Mouse (Mus musculus) forebrain, embryonic 11.5 days (tissue): Measurements from ENCODE around the gene Prss8. TPM values are rescaled to one million over a fixed set of nuclear protein-coding genes. Genes with fewer than 3 reads are reported as not detected.
A peak's percentile ranks its signal among the peaks of the same experiment; 100 is the strongest.

ENCODE experiments used
- ATAC-seq: fragments of 200-750 bp; cut with Nextera tagmentation; replicated peaks from 2 replicates; pipeline ENCODE4 v1.8.0; 2017; ENCODE audit warnings: moderate TSS enrichment; ENCODE audit not compliant: low FRiP score
- DNase-seq: peaks from one replicate; pipeline ENCODE4 v3.0.0-alpha.2; 2017; ENCODE audit warnings: low spot score
- H3K27ac ChIP-seq: fragments of 300-500 bp; sonication (generic); 2 replicates; pipeline ENCODE4 v1.5.1; 2014; ENCODE audit warnings: low read depth, low read length
- H3K27me3 ChIP-seq: fragments of 300-500 bp; sonication (generic); 2 replicates; pipeline ENCODE4 v1.6.1; 2014; ENCODE audit warnings: mild to moderate bottlenecking, low read length, mixed read lengths; ENCODE audit not compliant: control insufficient read depth, insufficient read depth
- H3K36me3 ChIP-seq: fragments of 300-500 bp; sonication (generic); 2 replicates; pipeline ENCODE4 v1.6.1; 2014; ENCODE audit warnings: mild to moderate bottlenecking, low read length, moderate library complexity, mixed read lengths; ENCODE audit not compliant: control insufficient read depth, insufficient read depth
- H3K4me1 ChIP-seq: fragments of 300-500 bp; sonication (generic); replicated peaks from 2 replicates; pipeline ENCODE4 v1.6.1; 2014; ENCODE audit warnings: low read length, mixed read lengths; ENCODE audit not compliant: control insufficient read depth, insufficient read depth
- H3K4me2 ChIP-seq: fragments of 300-500 bp; sonication (generic); 2 replicates; pipeline ENCODE4 v1.6.1; 2014; ENCODE audit warnings: low read depth, mild to moderate bottlenecking, low read length, moderate library complexity, mixed read lengths; ENCODE audit not compliant: severe bottlenecking
- H3K4me3 ChIP-seq: fragments of 300-500 bp; sonication (generic); 2 replicates; pipeline ENCODE4 v1.5.1; 2014; ENCODE audit warnings: low read depth, low read length
- H3K9ac ChIP-seq: fragments of 300-500 bp; sonication (generic); 2 replicates; pipeline ENCODE4 v1.6.1; 2014; ENCODE audit warnings: low read length
- H3K9me3 ChIP-seq: fragments of 300-500 bp; sonication (generic); 2 replicates; pipeline ENCODE4 v1.6.1; 2016; ENCODE audit warnings: low read length, mixed read lengths; ENCODE audit not compliant: control insufficient read depth
- WGBS: fragments of 180-500 bp; shearing (Covaris S2); extraction: QIAGEN DNeasy Blood & Tissue Kit; methylation state at CpG from one replicate; pipeline ENCODE4 v1.1.7; 2014; 5-methylcytosine and 5-hydroxymethylcytosine counted together
- polyA plus RNA-seq: library from polyadenylated mRNA; unstranded; fragments of >200 nt; fragmentation: Nextera tagmentation; extraction: Ambion mirVana; gene quantifications from 2 replicates; pipeline ENCODE4 v1.2.1, GENCODE M21; 2014

Prss8 gene
- polyA plus RNA-seq, 1 experiment from 2014 or later = 1.8 TPM

DNA sequence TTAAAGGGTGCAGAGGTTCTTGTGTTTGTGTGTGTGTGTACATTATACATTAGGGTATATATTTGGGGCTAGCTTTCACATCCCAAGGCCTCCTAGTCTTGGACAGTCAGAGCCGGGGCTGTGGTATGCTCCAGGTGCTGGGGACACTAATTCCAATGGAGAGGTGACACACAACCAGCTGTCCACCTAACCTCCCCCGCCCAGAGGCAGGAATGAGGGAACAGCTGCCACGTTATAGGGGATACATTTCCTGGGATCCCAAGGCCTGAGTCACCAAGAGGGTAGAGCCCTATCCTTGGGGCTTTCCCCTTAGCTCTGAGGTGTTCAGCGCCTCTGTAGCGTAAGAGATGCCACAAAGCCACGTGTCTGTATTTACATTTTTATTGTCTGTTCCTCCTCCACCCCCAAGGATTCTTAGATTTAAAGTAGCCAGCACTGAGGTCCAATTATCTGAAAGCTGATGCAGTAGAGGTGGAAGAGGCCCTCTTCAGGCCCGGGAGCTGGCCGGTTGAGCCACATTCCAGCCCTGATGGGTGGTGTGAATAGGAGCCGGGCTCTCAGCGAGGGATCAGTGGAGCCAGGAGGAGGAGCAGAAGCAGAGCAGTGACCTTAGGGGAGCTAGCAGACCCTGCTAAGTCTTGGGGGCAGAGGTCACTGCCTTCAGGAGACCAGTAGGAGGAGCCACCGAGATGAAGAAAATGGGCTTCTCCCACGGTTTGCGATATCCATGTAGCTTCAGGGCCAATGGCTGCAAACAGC is 2.5 kb upstream of the Prss8 start:
- 16% methylated on average over 13 of the region's 13 CpGs for WGBS
- ATAC-seq (no peak), DNase-seq (peak; percentile 49)
- Histone ChIP-seq H3K4me3 (no peak overlapping the region), H3K4me1 (peaks cover 15% of the 10 kb centered on the region; the same call in 1 of the 2 replicates), H3K4me2 (no peak overlapping the region), H3K36me3 (no peaks in the 10 kb centered on the region), H3K27ac (no peak overlapping the region), H3K9ac (no peak overlapping the region; the same call in 1 of the 2 replicates), H3K9me3 (no peaks in the 10 kb centered on the region), H3K27me3 (peaks cover 5% of the 10 kb centered on the region)

DNA sequence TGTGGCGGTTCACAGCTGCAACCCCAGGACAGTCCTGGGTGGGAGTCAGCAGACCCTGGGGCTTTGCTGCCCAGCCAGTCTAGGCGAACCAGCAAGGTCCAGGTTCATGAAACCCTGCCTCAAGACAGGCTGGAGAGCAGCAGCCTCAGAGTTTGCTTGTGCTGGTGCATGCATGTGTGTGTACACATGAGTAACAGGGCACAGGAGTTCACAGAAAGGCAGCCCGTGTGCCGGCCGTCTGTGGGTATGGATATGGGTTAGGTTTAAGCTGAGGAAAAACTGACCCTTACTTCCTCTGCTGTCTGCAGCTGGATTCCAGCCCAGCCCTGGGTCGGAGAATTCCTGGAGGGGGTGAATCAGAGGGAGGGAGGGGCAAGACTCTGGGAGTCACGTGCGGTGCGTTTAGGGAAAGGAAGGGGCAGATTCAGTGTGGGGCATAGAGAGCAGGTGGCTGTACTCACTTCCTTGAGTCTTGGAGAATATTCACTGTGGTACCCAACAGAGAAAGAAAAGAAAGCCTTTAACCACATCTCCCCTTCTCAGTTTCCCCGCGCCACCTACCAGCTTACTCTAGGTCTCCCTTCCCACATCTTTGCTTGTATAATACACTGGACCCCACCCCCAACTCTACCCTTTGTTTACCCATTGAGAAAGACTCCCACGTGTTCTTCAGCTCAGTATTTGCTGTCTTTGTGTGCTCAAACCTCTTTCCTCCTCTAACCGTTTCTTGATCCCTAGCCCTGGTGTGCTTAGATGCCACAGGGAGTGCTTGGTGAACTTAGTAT is 1.6 kb upstream of the Prss8 start:
- H3K36me3 ChIP-seq = no peaks in the 10 kb centered on the region
- peaks cover 15% of the 10 kb centered on the region; the same call in 1 of the 2 replicates for H3K4me1 ChIP-seq
- no peak overlapping the region for H3K4me3 ChIP-seq
- DNase-seq (peak; percentile 53), ATAC-seq (no peak)
- H3K27ac ChIP-seq = no peak overlapping the region
- no peaks in the 10 kb centered on the region for H3K9me3 ChIP-seq
- H3K9ac ChIP-seq = no peak overlapping the region; the same call in 1 of the 2 replicates
- 29% methylated on average over 13 of the region's 13 CpGs for WGBS
- no peak overlapping the region for H3K4me2 ChIP-seq
- H3K27me3 ChIP-seq = peaks cover 5% of the 10 kb centered on the region

DNA sequence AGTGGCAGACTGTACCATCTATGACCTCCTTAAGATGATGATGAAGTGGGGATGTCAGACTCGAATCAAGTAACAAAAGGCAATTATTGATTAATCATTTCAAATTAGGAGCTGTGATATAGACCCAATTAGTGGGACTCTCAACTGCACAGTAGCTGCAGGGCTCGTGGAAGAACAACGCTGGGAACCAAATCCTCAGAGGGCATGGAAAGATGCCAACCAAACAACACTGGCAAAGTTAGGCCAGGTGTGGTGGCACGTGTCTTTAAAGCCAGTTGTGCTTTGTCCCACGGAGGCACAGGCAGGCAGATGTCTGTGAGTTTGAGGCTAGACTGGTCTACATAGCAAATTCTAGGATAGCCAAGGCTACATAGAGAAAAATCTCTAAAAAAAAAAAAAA is 732 bp upstream of the Prss8 start:
- DNase-seq (no peak), ATAC-seq (no peak)
- 82% methylated on average over 5 of the region's 5 CpGs for WGBS
- Histone ChIP-seq H3K27me3 (peaks cover 5% of the 10 kb centered on the region), H3K9ac (no peak overlapping the region), H3K4me3 (no peak overlapping the region), H3K36me3 (no peaks in the 10 kb centered on the region; the same call in 1 of the 2 replicates), H3K4me2 (no peak overlapping the region), H3K27ac (no peak overlapping the region), H3K4me1 (peaks cover 12% of the 10 kb centered on the region; the same call in 1 of the 2 replicates), H3K9me3 (no peaks in the 10 kb centered on the region)

DNA sequence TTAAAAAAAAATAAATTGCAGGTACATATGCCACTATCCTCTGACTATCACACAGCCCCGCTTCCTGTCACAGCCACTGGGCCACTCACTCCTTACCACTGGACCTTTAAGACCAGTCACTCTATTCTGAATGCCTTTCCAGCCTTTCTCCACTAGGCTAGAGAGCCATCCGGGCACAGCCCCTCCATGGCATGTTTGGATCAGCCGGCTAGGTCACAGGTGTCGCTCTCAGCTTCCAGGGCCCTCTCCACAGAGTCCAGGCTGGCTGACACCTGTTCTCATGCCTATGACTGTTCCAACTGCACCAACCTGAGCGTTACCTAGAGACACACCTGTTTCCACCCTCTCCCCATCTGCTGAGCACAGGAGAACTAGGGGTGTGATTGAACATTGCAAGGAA is 1.3 kb downstream of the Prss8 start:
- DNase-seq (peak; percentile 50), ATAC-seq (no peak)
- H3K9ac ChIP-seq = no peak overlapping the region
- H3K9me3 ChIP-seq = no peaks in the 10 kb centered on the region
- H3K4me2 ChIP-seq = no peak overlapping the region
- peaks cover 9% of the 10 kb centered on the region; the same call in 1 of the 2 replicates for H3K4me1 ChIP-seq
- peaks cover 3% of the 10 kb centered on the region; the same call in 1 of the 2 replicates for H3K36me3 ChIP-seq
- no peak overlapping the region for H3K27ac ChIP-seq
- WGBS = 51% methylated on average over 5 of the region's 5 CpGs
- H3K27me3 ChIP-seq = peaks cover 5% of the 10 kb centered on the region
- H3K4me3 ChIP-seq = no peak overlapping the region

DNA sequence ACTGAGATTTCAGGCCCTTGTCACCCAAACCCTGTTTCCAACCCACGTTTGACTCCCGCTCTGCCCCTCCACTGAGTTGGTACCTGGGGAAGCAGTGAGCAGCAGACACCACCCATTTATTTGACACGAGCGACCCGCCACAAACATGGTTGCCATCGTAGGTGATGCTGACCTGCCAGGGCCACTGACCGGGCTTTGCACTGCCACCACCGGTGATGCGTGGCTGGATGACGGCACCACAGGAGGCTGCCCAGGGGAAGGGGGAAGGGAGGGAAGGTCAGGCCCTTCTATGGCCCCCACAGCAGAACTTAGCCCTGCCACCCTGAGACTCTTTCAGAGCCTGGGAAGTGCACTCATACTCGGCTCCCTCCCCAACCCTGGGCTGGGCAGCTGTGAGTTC is 2.2 kb downstream of the Prss8 start:
- H3K4me3 ChIP-seq = no peak overlapping the region
- peaks cover 5% of the 10 kb centered on the region for H3K27me3 ChIP-seq
- peaks cover 3% of the 10 kb centered on the region; the same call in 1 of the 2 replicates for H3K36me3 ChIP-seq
- H3K4me1 ChIP-seq = peaks cover 9% of the 10 kb centered on the region; the same call in 1 of the 2 replicates
- 82% methylated on average over 11 of the region's 11 CpGs for WGBS
- DNase-seq (peak; percentile 43), ATAC-seq (no peak)
- no peak overlapping the region for H3K9ac ChIP-seq
- no peak overlapping the region for H3K27ac ChIP-seq
- H3K9me3 ChIP-seq = no peaks in the 10 kb centered on the region
- no peak overlapping the region for H3K4me2 ChIP-seq

DNA sequence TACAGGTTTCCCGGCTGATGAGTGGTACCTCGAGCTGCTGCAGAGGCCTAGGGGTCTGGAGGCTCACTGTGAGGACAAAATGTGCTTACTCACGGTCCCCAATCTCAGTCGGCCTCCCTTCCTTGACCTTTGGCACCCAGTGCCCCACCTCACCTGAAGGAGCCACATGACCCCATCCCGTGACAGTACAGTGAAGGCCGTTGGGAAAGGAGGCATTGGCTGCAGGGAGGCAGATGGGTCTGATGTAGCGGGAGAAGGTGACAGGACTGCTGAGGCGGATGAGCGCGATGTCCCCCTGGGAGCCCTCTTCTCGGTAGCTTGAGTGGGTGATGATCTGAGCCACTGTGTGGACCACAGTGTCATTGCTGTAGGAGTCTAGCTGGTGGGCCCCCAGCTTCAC is 3.1 kb downstream of the Prss8 start:
- 90% methylated on average over 11 of the region's 11 CpGs for WGBS
- peaks cover 3% of the 10 kb centered on the region; the same call in 1 of the 2 replicates for H3K36me3 ChIP-seq
- DNase-seq (peak; percentile 48), ATAC-seq (no peak)
- no peak overlapping the region for H3K9ac ChIP-seq
- peaks cover 7% of the 10 kb centered on the region; the same call in 1 of the 2 replicates for H3K4me1 ChIP-seq
- H3K4me3 ChIP-seq = no peak overlapping the region
- H3K9me3 ChIP-seq = no peaks in the 10 kb centered on the region
- peaks cover 5% of the 10 kb centered on the region for H3K27me3 ChIP-seq
- no peak overlapping the region for H3K27ac ChIP-seq
- H3K4me2 ChIP-seq = no peak overlapping the region

DNA sequence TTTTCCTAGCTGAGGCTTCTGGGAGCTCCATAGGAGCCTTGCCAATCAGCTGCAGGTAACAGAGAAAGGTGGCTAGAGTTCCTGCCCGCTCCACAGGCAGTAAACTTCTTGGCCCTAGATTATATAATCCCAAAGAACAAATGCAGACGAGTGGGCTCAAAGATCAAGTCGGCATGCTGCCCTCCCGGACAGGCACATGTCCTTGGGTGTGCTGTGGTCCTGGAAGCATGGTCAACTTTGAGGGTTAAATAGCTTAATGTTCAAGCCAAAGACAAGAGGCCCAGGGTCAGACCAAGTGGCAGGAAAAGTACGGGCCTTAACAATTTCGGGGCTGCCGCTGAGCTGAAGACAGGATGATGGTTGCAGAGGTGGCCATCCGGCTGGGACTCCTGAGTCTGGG is 3.8 kb downstream of the Prss8 start:
- no peak overlapping the region for H3K27ac ChIP-seq
- H3K4me2 ChIP-seq = no peak overlapping the region
- no peaks in the 10 kb centered on the region for H3K9me3 ChIP-seq
- H3K36me3 ChIP-seq = peaks cover 3% of the 10 kb centered on the region; the same call in 1 of the 2 replicates
- H3K9ac ChIP-seq = no peak overlapping the region
- no peak overlapping the region for H3K4me3 ChIP-seq
- DNase-seq = no peak
- H3K4me1 ChIP-seq = peaks cover 5% of the 10 kb centered on the region; the same call in 1 of the 2 replicates
- 90% methylated on average over 8 of the region's 8 CpGs for WGBS
- H3K27me3 ChIP-seq = peaks cover 5% of the 10 kb centered on the region
- no peak for ATAC-seq

DNA sequence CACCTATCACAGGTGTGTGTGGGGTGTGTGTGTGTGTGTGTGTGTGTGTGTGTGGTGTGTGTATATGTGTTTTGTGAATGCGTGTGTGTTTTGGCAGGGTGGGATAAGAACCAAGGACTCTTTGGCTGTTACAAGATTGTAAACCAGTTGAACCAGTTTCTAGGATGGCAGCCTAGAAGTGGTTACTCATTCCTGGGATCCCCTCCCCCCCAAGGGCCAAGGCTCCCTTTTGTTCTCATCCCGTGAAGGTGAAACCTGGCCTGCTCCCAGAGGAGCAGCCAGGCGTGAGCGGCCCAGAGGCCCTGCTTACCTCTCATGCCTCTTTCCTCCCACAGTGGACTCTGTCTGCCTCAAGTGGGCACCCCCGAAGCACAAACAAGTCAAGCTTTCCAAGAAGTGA is 4.7 kb downstream of the Prss8 start:
- DNase-seq (no peak), ATAC-seq (no peak)
- Histone ChIP-seq H3K9me3 (no peaks in the 10 kb centered on the region), H3K4me1 (peaks cover 5% of the 10 kb centered on the region; the same call in 1 of the 2 replicates), H3K9ac (no peak overlapping the region), H3K27ac (no peak overlapping the region), H3K4me2 (no peak overlapping the region), H3K36me3 (peaks cover 3% of the 10 kb centered on the region; the same call in 1 of the 2 replicates), H3K4me3 (no peak overlapping the region), H3K27me3 (peaks cover 5% of the 10 kb centered on the region; the same call in 1 of the 2 replicates)
- WGBS = 56% methylated on average over 5 of the region's 5 CpGs
